Mouse (Mus musculus): ENCODE measurements around the gene Mfap5.

GRCm38 (mm10) chr6:122565070-122565784 lies 59.6 kb downstream of the Mfap5 start:
- TF ChIP-seq POLR2A (IDR thresholded peaks at IDR 0.05; ENCODE audit: control insufficient read depth, low read depth, low read length): no peak
- TF ChIP-seq CTCF (IDR thresholded peaks at IDR 0.05; ENCODE audit: control insufficient read depth, insufficient read depth, insufficient replicate concordance, low read depth, low read length): no peak

Data from testis, adult 2 months (tissue).